Mouse (Mus musculus) cerebellum, adult 18-20 months (tissue): ENCODE data around the gene Klk14.
"Not testable (repeated sequence)": the region's sequence is repeated elsewhere in the genome, so short reads cannot be mapped to it uniquely, and the experiment has no call there.

Experiments
- DNase-seq, 2 experiments: peaks; one replicate each; pipeline ENCODE4 v3.0.0; 2021

Gene Klk14

DNA sequence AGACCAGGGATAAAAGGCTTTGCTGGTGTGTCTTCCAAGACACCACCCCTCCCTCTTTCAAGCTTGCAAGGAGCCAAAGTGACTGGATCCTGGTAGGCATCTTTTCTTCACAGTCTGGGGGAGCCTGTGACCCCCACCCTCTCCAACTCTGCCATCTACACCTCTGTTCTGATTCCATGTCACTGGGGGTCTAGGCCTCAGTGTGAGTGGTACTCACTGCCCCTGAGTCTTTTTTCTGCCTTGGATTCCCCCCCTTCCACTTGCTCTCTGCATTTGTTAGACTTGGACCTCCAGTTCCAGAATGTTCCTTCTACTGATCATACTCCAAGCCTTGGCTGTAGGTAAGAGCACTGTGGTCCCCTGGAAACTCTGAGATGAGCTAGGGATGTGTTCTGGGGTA lies at the start of gene Klk14:
TSS of gene Klk14 (plus strand) at position 301 of the 400 bp plus-strand sequence.
- no peak for DNase-seq

- DNase-seq: no peak
These were observed 47.6 kb upstream of the Klk14 start for GRCm38 (mm10) chr7:43642587-43642986.

DNA sequence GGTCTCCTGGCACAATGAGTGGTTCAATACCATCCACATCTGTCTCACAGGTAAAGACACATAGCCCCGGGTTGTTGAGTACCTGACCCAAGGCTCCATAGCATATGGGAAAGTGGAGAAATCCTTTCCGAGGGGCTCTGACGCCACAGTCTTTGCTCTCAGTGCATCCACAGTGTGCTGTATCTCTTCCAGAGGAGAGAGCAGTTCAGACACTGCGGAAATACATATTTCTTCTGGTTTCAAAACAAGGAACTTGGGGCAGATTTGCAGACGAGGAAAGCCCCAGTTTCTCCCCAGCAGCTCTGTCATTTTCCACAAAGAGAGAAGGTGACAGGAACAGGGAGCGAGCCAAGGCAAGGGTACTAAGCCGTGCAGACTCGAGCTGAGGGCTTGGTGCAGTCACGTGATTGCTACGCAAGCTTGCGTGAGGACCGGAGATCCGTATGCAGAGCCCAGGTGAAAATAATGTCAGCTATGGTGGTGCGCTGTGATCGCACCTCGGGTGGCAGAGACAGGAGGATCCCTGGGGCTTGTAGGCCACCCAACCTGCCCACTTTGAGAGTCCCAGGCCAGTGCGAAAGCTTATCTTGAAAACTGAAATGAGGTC lies 47.1 kb upstream of the Klk14 start:
- DNase-seq: no peak

DNA sequence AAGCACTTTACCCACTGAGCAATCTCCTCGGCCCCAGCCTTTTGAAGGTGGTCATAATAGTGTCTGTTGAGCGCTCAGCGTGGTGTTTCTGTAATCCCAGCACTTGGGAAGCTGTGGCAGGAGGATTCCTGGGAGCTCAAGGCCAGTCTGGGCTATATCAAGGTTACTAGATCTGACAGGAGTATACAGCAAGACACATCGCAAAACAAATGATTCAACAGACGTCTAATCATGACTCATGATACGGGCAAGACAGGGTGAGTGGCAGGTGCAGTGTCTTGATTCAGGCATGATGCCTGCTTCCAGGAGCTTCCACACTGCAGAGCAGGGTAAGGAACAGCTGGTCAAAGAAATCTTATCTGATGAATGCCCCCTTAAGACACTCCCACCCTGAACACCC lies 37.5 kb upstream of the Klk14 start:
- DNase-seq: no peak

GRCm38 (mm10) chr7:43654519-43654918 lies 35.7 kb upstream of the Klk14 start:
- DNase-seq: no peak

DNA sequence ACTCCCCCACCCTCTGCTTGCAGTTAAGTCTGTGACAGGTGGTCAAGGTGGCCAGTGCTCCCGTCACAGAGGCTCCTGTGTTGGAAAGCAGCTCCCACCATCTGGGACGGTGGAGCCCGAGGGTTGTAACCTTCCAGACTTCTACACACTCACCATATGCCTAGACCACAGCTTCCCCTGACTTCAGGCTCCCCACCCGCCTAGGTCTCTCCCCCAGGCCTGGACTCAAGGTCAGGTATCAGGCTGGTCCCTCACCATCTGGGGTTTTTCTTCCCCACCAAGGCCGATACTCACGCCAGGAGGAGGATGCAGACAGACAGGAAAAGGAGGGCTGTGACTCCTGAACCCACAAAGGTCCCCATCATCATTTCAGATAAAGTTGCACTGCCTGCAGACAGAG lies 34.0 kb upstream of the Klk14 start:
- DNase-seq: no peak

DNA sequence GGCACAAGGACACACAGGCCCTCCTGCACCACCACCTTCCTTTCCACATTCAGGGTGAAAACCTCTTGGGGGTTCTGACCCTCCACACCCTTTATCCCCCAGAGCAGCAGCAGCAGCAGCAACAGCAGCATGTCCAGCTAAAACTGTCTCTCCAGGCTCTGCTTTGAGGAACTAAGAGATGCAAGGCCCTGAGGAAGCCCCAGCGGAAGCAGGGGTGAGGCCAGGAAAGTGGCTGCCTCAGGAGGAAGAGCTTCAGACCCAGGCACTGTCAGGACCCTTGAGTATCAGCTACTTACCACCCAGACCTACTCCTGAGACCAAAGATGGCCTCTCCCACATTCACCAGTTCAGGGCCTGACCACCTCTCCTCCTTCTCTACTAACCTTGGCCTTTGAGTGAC lies 30.2 kb upstream of the Klk14 start, which contains the start of gene Siglece:
TSS of gene Siglece (minus strand) at position 160 of the 400 bp plus-strand sequence.
- DNase-seq: no peak

DNA sequence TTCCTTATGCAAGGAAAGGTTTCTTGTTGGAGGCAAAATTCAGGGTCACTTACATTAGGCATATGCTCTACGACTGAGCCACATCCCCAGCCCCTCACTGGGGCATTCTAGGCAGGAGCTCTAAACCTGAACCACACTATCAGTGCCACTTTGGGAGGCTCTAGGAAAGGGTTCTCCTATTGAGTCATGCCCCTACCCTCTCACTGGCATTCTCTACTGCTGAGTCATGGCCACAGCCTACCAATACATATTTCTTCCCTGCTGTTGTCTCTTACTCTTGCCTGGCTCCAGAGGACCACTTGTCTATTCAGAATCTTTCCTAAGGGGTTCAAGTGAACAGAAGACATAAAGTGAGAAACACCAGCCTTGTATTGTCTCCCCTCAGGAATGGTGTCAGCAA lies 27.4 kb upstream of the Klk14 start:
- no peak for DNase-seq

- not testable (repeated sequence) for DNase-seq
These were observed 23.0 kb upstream of the Klk14 start for GRCm38 (mm10) chr7:43667221-43667620.

DNA sequence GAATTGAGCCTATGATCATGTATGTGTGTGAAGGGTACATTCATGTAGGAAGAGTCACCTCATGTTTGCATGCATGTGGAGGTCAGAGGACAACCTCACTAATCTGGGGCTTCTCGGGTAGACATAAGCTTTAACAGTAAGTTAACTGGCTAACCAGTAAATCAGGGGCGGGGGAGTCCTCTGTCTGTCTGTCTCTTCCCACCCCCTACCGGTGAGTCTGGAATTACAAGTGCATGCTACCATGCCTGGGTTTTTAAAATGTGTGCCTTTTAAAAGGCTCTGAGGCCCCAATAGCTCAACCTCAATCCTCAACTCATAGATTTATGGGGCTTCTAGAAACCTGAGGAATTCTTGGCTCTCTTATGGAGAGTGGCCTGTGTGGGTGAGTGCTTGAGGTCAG lies 21.6 kb upstream of the Klk14 start:
- DNase-seq: no peak

DNA sequence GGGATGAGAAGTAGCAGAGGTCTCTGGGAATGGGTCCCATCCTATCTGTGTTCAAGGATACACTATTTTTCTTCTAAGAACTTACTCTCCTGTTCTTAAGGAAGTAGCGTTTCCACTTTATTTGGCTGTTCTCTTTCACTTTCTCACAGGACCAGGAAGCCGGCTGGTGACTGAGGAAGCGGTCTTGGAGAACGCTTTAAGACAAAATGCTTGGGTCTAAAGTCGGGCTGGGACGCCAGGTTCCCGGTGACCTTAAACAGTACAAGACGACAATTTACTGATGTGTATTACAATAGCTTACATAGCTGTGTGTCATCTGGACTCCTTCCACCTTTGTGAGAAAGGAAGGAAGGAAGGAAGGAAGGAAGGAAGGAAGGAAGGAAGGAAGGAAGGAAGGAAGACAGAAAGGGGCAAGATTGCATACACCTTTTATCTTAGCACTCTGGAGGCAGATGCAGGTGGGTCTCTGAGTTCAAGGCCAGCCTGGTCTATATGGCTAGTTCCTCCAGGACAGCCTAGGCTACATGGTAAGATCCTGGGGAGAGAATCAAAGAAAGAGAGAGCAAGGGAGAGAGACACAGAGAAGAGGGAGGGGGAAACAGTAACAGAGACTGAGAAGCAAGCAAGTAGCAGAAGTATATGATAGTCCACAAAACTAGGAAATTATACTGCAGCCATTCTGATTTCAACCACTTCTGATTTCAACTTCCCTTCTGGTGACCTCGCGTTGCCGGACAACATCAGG lies 19.0 kb upstream of the Klk14 start:
- DNase-seq: no peak

GRCm38 (mm10) chr7:43671809-43672580 lies 18.2 kb upstream of the Klk14 start, which contains the start of gene Ctu1:
Gene Ctu1 (plus strand): TSS chr7:43672016.
- peak; percentile 86 to 92 for DNase-seq

DNA sequence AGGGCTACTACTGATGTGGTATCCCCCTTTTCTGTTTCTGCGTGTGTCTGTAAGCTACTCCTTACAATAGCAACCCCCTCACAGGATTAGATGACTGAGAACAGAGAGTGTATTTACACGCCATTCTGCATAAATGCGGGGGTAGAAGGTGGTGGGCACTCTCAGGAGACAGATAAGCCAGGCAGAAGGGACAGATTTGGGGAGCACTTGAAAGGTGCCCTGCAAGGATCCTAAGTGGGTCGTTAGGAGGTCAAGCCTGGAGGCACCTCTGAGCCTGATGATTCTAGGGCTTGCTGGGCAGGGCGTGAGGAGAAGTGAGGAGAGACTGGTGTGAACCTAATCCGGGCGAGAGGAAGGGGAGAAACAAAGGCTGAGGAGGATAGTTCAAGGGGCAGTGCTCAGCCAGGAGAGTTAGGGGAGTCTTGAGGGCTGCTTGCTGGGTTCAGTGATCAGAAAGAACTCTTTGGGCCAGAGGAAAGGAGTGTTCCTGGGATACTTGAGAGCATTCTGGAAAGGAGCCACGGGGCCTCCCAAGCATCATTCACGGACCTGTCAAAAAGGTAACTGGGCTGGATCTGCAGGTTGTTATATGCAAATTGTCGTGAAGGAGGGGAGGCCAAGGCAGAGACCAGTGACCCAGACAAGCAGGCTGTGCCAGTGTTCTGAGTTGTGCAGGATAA lies 17.5 kb upstream of the Klk14 start:
- no peak for DNase-seq

- DNase-seq: no peak
These were observed 15.1 kb upstream of the Klk14 start for GRCm38 (mm10) chr7:43675091-43675490.

DNA sequence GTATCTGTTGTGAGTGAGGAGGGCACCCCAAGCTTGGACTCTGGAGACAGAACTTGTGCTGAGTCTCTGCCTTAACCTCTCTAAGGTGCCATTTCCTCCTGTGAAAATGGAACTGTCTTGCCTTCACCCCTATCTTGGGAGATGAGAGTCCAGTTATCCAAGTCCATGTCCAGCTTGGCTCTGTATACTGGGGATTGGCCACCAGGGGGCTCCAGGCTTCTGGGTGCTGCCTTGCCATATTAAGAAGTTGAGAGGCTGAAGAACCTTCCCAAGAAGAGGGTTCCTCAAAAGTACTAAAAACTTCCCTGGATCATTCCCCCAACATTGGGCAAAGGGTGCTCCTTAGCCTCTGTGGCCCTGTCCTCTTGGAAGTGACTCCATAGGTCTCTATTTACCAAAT lies 11.7 kb upstream of the Klk14 start:
- peak in 1 of 2 experiments; percentile 31 for DNase-seq

DNA sequence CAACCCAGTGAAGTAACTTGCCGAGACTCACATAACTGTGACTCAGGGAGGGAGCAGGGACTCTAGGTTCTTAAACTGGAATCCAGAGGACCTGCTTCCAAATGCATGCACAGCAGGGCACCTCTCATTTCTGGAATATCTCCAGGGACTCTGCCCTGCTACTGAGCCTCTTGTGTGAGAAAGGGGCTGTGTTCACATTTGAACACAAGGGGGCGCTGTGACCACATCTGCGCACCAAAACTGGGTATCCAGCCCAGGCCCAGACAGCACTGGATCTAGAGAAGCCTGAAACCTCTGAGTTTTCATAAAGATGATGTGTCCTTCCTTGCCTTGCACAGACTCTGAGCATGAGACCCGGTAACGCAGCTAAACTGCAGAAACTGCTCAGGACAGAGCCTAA lies 9.3 kb upstream of the Klk14 start:
- DNase-seq: peak; percentile 28 to 36

DNA sequence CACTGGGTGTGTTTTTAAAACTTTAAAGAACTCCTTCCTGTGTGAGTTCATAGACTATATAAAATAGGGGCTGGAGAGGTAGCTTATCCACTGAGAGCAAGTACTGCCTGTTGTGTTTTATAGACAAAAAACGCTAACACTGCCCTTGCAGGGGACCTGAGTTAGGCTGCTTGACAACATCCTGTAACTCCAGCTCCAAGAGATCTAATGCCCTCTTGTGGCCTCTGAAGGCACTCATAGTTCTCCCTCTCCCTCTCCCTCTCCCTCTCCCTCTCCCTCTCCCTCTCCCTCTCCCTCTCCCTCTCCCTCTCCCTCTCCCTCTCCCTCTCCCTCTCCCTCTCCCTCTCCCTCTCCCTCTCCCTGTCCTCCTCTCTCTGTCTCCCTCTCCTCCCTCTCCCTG lies 7.7 kb upstream of the Klk14 start:
- DNase-seq: not testable (repeated sequence)

DNA sequence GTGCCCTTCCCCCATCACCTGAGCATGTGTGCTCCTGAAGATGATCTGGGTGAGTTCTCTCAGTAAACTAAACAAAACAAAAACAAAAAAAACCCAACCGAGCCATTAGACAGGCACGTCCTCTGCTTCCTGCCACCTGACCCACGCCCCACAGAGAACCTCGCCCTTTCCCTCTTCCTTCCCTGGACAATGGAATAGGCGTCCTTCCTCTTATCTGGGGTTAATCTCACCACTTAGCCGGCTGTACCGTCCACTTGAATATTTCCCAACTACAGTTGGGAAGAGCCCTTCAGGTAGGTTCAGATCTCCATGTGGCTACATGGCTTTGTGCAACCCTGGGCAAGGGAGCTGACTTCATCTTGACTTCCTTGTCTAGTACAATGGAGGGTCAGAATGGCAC lies 5.1 kb upstream of the Klk14 start:
- DNase-seq: no peak

DNA sequence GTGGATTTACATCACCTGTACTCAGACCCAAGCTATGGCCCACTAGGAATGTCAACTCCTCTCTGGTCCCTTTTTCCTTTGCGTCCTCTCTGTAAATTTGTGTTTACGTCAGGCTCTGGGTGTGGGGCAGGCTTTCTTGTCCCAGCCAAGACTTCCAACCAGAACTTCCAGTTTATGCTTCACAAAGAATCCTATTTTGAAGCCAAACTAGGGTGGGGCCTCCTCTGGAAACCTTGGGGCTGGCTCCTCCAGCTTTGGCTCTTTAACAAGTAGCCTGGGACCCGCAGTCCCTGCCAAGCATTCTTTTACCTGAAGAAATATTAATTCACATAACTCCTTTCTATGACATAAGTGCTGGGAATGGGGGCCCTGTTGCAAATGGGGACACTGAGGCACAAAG lies 19.8 kb downstream of the Klk14 start:
- no peak for DNase-seq

GRCm38 (mm10) chr7:43712267-43712666 lies 22.0 kb downstream of the Klk14 start, which contains the start of gene Klk13:
Gene Klk13 (plus strand): TSS chr7:43712567.
- no peak for DNase-seq

- DNase-seq: no peak
These were observed 22.7 kb downstream of the Klk14 start for GRCm38 (mm10) chr7:43712917-43713316.

GRCm38 (mm10) chr7:43713741-43714351 lies 23.6 kb downstream of the Klk14 start:
- DNase-seq: no peak
